Mouse (Mus musculus) MEL (cell line): ENCODE results near the gene Nrip1. TPM values are rescaled to one million over a fixed set of nuclear protein-coding genes. Genes with fewer than 3 reads are reported as not detected.

Experiments
- DNase-seq: peaks from one replicate; pipeline ENCODE4 v3.0.0; 2011; ENCODE audit warnings: low read depth, low spot score
- H3K27ac ChIP-seq: 2 replicates; pipeline ENCODE4 v1.5.1; 2012; ENCODE audit warnings: low read depth, mild to moderate bottlenecking, control low read depth, low read length, moderate library complexity; ENCODE audit not compliant: control insufficient read depth
- H3K27me3 ChIP-seq, 2 experiments: fragments of 150-350 bp in 1 of 2; sonication (generic) in 1 of 2; 2 replicates each; pipeline ENCODE4 v1.6.1; 2012; ENCODE audit warnings: low read length in 2 of 2, mild to moderate bottlenecking in 2 of 2, improper control_type of control experiment in 1 of 2, moderate library complexity in 1 of 2; ENCODE audit not compliant: insufficient read depth in 2 of 2, control insufficient read depth in 1 of 2
- H3K36me3 ChIP-seq, 2 experiments: 2 replicates each; pipeline ENCODE4 v1.6.1; 2012 to 2014; ENCODE audit warnings: low read length in 2 of 2, improper control_type of control experiment in 1 of 2, inconsistent platforms in 1 of 2, mild to moderate bottlenecking in 1 of 2; ENCODE audit not compliant: insufficient read depth in 2 of 2, control insufficient read depth in 1 of 2
- H3K4me1 ChIP-seq, 2 experiments: fragments of 150-350 bp in 1 of 2; sonication (generic) in 1 of 2; 2 replicates each; pipeline ENCODE4 v1.6.1; 2012; ENCODE audit warnings: low read length in 2 of 2, improper control_type of control experiment in 1 of 2, mild to moderate bottlenecking in 1 of 2; ENCODE audit not compliant: insufficient read depth in 2 of 2, control insufficient read depth in 1 of 2
- H3K4me3 ChIP-seq, 2 experiments: fragments of 150-350 bp in 1 of 2; sonication (generic) in 1 of 2; 2 replicates each; pipeline ENCODE4 v1.5.1; 2012; ENCODE audit warnings: low read depth in 2 of 2, low read length in 2 of 2, mild to moderate bottlenecking in 2 of 2, moderate library complexity in 2 of 2, control low read depth in 1 of 2, improper control_type of control experiment in 1 of 2; ENCODE audit not compliant: control insufficient read depth in 1 of 2, insufficient read depth in 1 of 2
- H3K79me2 ChIP-seq: 2 replicates; pipeline ENCODE4 v1.6.1; 2012; ENCODE audit warnings: mild to moderate bottlenecking, low read length, moderate library complexity; ENCODE audit not compliant: control insufficient read depth, poor library complexity, insufficient read depth
- H3K9ac ChIP-seq: 2 replicates; pipeline ENCODE4 v1.6.1; 2012; ENCODE audit warnings: low read depth, mild to moderate bottlenecking, control low read depth, low read length, moderate library complexity; ENCODE audit not compliant: control insufficient read depth, poor library complexity, severe bottlenecking
- H3K9me3 ChIP-seq: fragments of 150-350 bp; sonication (generic); replicated peaks from 2 replicates; pipeline ENCODE4 v1.6.1; 2012; ENCODE audit warnings: mild to moderate bottlenecking, low read length, improper control_type of control experiment, moderate library complexity; ENCODE audit not compliant: insufficient read depth
- CHD1 ChIP-seq: IDR thresholded peaks from 2 replicates; pipeline ENCODE4 v1.6.1; 2012; ENCODE audit warnings: low read depth, mild to moderate bottlenecking, inconsistent platforms, low read length, improper control_type of control experiment
- CHD2 ChIP-seq: IDR thresholded peaks from 2 replicates; pipeline ENCODE4 v1.6.1; 2011; ENCODE audit warnings: low read length, improper control_type of control experiment
- EP300 ChIP-seq, 2 experiments: IDR thresholded peaks; 2 replicates each; pipeline ENCODE4 v1.6.1; 2011; ENCODE audit warnings: improper control_type of control experiment in 2 of 2, low read length in 2 of 2, low read depth in 1 of 2, mild to moderate bottlenecking in 1 of 2
- GATA1 ChIP-seq: IDR thresholded peaks from 2 replicates; pipeline ENCODE4 v1.6.1; 2011; ENCODE audit warnings: low read depth, low read length, improper control_type of control experiment
- JUND ChIP-seq: IDR thresholded peaks from 2 replicates; pipeline ENCODE4 v1.6.1; 2011; ENCODE audit warnings: low read depth, mild to moderate bottlenecking, improper control_type of control experiment, low read length
- MXI1 ChIP-seq: IDR thresholded peaks from 2 replicates; pipeline ENCODE4 v1.6.1; 2011; ENCODE audit warnings: mild to moderate bottlenecking, low read depth, low read length, improper control_type of control experiment
- POLR2A ChIP-seq, 2 experiments: IDR thresholded peaks; 2 replicates each; pipeline ENCODE4 v1.6.1; 2011 to 2012; ENCODE audit warnings: low read length in 2 of 2, mild to moderate bottlenecking in 2 of 2, control low read depth in 1 of 2, improper control_type of control experiment in 1 of 2, low read depth in 1 of 2, moderate library complexity in 1 of 2; ENCODE audit not compliant: control insufficient read depth in 1 of 2, insufficient read depth in 1 of 2, poor library complexity in 1 of 2
- RAD21 ChIP-seq: IDR thresholded peaks from 2 replicates; pipeline ENCODE4 v1.6.1; 2011; ENCODE audit warnings: mild to moderate bottlenecking, low read depth, low read length, improper control_type of control experiment
- SMC3 ChIP-seq: IDR thresholded peaks from 2 replicates; pipeline ENCODE4 v1.6.1; 2011; ENCODE audit warnings: low read depth, low read length, improper control_type of control experiment
- UBTF ChIP-seq: IDR thresholded peaks from 2 replicates; pipeline ENCODE4 v1.6.1; 2012; ENCODE audit warnings: low read depth, mild to moderate bottlenecking, inconsistent platforms, low read length, improper control_type of control experiment, moderate library complexity, borderline replicate concordance; ENCODE audit not compliant: insufficient read depth
- ZNF384 ChIP-seq: IDR thresholded peaks from 2 replicates; pipeline ENCODE4 v1.6.1; 2012; ENCODE audit warnings: low read depth, mild to moderate bottlenecking, inconsistent platforms, low read length, improper control_type of control experiment
- polyA plus RNA-seq, 2 experiments: library from polyadenylated mRNA; stranded (reverse) in 1 of 2; unstranded in 1 of 2; fragments of >175 nt in 1 of 2; fragments of >200 nt in 1 of 2; gene quantifications; 2 replicates each; pipeline versions ENCODE4 v1.2.1 to v1.2.4; 2012; ENCODE audit warnings: low replicate concordance in 2 of 2, low read depth in 1 of 2; ENCODE audit not compliant: insufficient read length in 2 of 2, insufficient read depth in 1 of 2, missing spikeins in 1 of 2
- total RNA-seq: library from RNA; depleted of rRNA; stranded (reverse); fragments of 300-350 nt; gene quantifications from 2 replicates; pipeline ENCODE4 v1.2.3, GENCODE M21; 2012

Gene Nrip1
- total and polyA plus RNA-seq, 3 experiments, result 13.6 to 42.6 (median 21.1) TPM

DNA sequence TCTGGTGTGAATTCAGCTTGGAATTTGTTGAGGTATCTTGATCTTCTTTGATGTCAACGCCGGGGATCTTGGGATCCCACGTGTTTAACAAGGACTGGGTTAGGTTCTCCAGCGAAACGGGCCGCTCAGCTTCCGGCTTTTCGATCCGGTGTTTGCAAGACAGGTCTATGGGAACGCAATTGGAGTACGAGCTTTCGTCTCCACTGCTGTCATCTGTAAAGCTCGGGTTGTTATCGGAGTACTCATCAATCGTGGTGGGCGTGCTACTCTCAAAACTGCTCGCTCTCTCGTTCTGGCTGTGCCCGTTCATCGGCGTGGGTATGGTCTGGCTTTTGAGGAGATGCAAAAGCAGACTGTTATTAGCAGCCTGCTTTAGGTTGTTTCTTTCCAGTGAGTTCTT is 80.5 kb downstream of the Nrip1 start:
- TF ChIP-seq SMC3, result no peak
- peaks cover 15 to 17% of the 10 kb centered on the region in 2 experiments for H3K36me3 ChIP-seq
- H3K27me3 ChIP-seq, result no peaks in the 10 kb centered on the region
- H3K9ac ChIP-seq, result no peak overlapping the region
- H3K79me2 ChIP-seq, result peaks cover 7% of the 10 kb centered on the region
- peaks cover 5 to 16% of the 10 kb centered on the region in 2 experiments; a peak in 3 of 4 replicates for H3K4me1 ChIP-seq
- H3K27ac ChIP-seq, result peak overlapping the region; percentile 43; the same call in 1 of the 2 replicates
- no peak for DNase-seq
- no peaks in the 10 kb centered on the region for H3K9me3 ChIP-seq
- no peak overlapping the region for H3K4me3 ChIP-seq

DNA sequence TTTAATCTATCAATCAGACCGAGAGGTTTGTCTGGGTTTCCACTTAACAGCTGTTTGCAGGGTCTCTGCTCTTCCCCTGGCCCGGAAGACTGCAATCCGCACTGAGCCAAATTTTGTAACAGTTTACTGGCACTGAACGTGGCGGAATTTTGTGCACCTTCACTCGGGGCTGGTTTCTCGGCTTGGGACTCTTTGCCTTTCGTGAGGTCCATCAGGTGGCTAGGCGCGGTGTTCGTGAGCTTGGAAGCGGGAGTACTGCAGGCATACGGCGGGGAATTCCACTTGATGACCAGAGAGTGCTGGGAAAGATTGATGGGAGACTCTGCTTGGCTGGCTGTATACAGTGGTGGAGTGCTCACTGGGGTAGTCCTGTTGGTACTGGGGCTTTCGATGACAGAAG is 81.0 kb downstream of the Nrip1 start:
- Histone ChIP-seq H3K36me3 (peaks cover 15 to 17% of the 10 kb centered on the region in 2 experiments), H3K79me2 (peaks cover 6% of the 10 kb centered on the region), H3K27ac (no peak overlapping the region), H3K27me3 (no peaks in the 10 kb centered on the region), H3K4me3 (no peak overlapping the region)
- DNase-seq, result no peak
- TF ChIP-seq CHD1 (no peak), GATA1 (no peak), MXI1 (no peak)
- TF ChIP-seq, all 39 proteins: peak for 0
- H3K9ac ChIP-seq, result no peak overlapping the region
- H3K9me3 ChIP-seq, result no peaks in the 10 kb centered on the region
- peaks cover 5 to 16% of the 10 kb centered on the region in 2 experiments; a peak in 3 of 4 replicates for H3K4me1 ChIP-seq

DNA sequence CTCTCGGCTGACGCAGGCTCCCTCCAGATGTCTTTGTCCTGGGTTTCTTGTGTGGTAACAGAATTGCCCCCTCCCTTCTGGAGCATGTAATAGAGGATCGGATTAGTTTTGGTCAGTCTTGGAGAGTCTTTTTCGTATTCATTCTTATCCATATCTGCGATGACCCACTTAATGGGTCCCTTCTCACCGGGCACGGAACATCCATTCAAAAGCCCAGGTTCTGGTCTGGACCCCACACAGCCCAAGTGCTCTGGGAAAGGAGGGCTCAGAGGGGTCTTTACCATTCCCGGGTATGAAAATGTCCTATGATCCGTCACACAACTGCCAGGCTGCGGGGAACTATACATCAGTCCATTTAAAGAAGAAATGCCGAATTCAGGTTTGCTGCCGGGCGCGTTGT is 82.3 kb downstream of the Nrip1 start:
- H3K27ac ChIP-seq, result no peak overlapping the region
- DNase-seq, result no peak
- H3K36me3 ChIP-seq, result peaks cover 15 to 17% of the 10 kb centered on the region in 2 experiments
- H3K4me1 ChIP-seq, result peaks cover 5 to 16% of the 10 kb centered on the region in 2 experiments; a peak in 3 of 4 replicates
- TF ChIP-seq ZNF384 (no peak), UBTF (no peak), RAD21 (no peak), MXI1 (no peak), POLR2A (IDR thresholded peaks at IDR 0.05; ENCODE audit: control insufficient read depth in 1 of 2, insufficient read depth in 1 of 2, low read depth in 1 of 2, low read length in 2 of 2, poor library complexity in 1 of 2) (no peak), JUND (no peak), GATA1 (no peak), EP300 (IDR thresholded peaks at IDR 0.05; ENCODE audit: low read depth in 1 of 2, low read length in 2 of 2) (no peak), CHD2 (no peak)
- no peaks in the 10 kb centered on the region for H3K27me3 ChIP-seq
- H3K79me2 ChIP-seq, result peaks cover 6% of the 10 kb centered on the region
- no peak overlapping the region for H3K9ac ChIP-seq
- H3K4me3 ChIP-seq, result no peak overlapping the region
- H3K9me3 ChIP-seq, result no peaks in the 10 kb centered on the region
